Mouse (Mus musculus) CH12.LX (cell line): ENCODE data around the gene Exoc6b. TPM values are rescaled to one million over a fixed set of nuclear protein-coding genes. Genes with fewer than 3 reads are reported as not detected.

Experiments
- DNase-seq: peaks from one replicate; pipeline ENCODE4 v3.0.0-alpha.2; 2013; ENCODE audit errors: extremely low read depth
- H3K27ac ChIP-seq: 2 replicates; pipeline ENCODE4 v1.5.1; 2012; ENCODE audit warnings: low read depth, mild to moderate bottlenecking, control low read depth, moderate library complexity; ENCODE audit not compliant: insufficient read depth
- H3K27me3 ChIP-seq: replicated peaks from 2 replicates; pipeline ENCODE3; 2012; ENCODE audit warnings: inconsistent platforms
- H3K36me3 ChIP-seq, 2 experiments: replicated peaks in 1 of 2; 2 replicates each; pipeline versions ENCODE3 to v1.6.1; 2012; ENCODE audit warnings: inconsistent platforms in 1 of 2, low read length in 1 of 2, mild to moderate bottlenecking in 1 of 2, mixed read lengths in 1 of 2, moderate library complexity in 1 of 2; ENCODE audit not compliant: control insufficient read depth in 1 of 2, insufficient read depth in 1 of 2
- H3K4me1 ChIP-seq, 2 experiments: 2 replicates each; pipeline ENCODE4 v1.6.1; 2012; ENCODE audit warnings: inconsistent platforms in 1 of 2, moderate library complexity in 1 of 2; ENCODE audit not compliant: insufficient read depth in 2 of 2, control insufficient read depth in 1 of 2
- H3K4me2 ChIP-seq: 2 replicates; pipeline ENCODE4 v1.6.1; 2012; ENCODE audit warnings: low read depth, mild to moderate bottlenecking, control low read depth; ENCODE audit not compliant: poor library complexity, insufficient read depth, severe bottlenecking
- H3K4me3 ChIP-seq, 3 experiments: fragments of 150-350 bp in 1 of 3; sonication (generic) in 1 of 3; replicated peaks in 1 of 3; 2 replicates each; pipeline versions ENCODE3 to v1.5.1; 2011 to 2012; ENCODE audit warnings: low read depth in 2 of 3, low read length in 2 of 3, mild to moderate bottlenecking in 2 of 3, moderate library complexity in 2 of 3, control low read depth in 1 of 3, improper control_type of control experiment in 1 of 3, inconsistent platforms in 1 of 3, mixed read lengths in 1 of 3; ENCODE audit not compliant: poor library complexity in 1 of 3
- H3K79me2 ChIP-seq: replicated peaks from 2 replicates; pipeline ENCODE4 v1.6.1; 2012; ENCODE audit warnings: mild to moderate bottlenecking, moderate library complexity; ENCODE audit not compliant: control insufficient read depth, poor library complexity, insufficient read depth, severe bottlenecking; ENCODE audit errors: extremely low read depth
- H3K9ac ChIP-seq: 2 replicates; pipeline ENCODE4 v1.6.1; 2012; ENCODE audit warnings: low read depth, mild to moderate bottlenecking, control low read depth, moderate library complexity; ENCODE audit not compliant: insufficient read depth
- H3K9me3 ChIP-seq: replicated peaks from 2 replicates; pipeline ENCODE3; 2012; ENCODE audit warnings: low read length, inconsistent platforms, mixed read lengths
- CHD1 ChIP-seq: IDR thresholded peaks from 2 replicates; pipeline ENCODE4 v1.6.1; 2012; ENCODE audit warnings: low read depth, low read length, improper control_type of control experiment, inconsistent platforms
- CHD2 ChIP-seq: IDR thresholded peaks from 2 replicates; pipeline ENCODE4 v1.6.1; 2011; ENCODE audit warnings: low read length, improper control_type of control experiment
- CTCF ChIP-seq, 2 experiments: IDR thresholded peaks in 1 of 2; conservative IDR thresholded peaks in 1 of 2; 2 replicates each; pipeline ENCODE4 v1.5.1; 2011 to 2012; ENCODE audit warnings: low read depth in 2 of 2, low read length in 2 of 2, improper control_type of control experiment in 1 of 2, inconsistent platforms in 1 of 2, mild to moderate bottlenecking in 1 of 2, moderate library complexity in 1 of 2
- E2F4 ChIP-seq: IDR thresholded peaks from 2 replicates; pipeline ENCODE4 v1.6.1; 2011; ENCODE audit warnings: low read depth, low read length, improper control_type of control experiment; ENCODE audit not compliant: insufficient replicate concordance
- EP300 ChIP-seq: IDR thresholded peaks from 2 replicates; pipeline ENCODE4 v1.6.1; 2011; ENCODE audit warnings: low read length, improper control_type of control experiment
- GABPA ChIP-seq: IDR thresholded peaks from 2 replicates; pipeline ENCODE4 v1.6.1; 2012; ENCODE audit warnings: low read depth, low read length, improper control_type of control experiment, inconsistent platforms; ENCODE audit not compliant: insufficient replicate concordance
- IRF4 ChIP-seq: IDR thresholded peaks from 2 replicates; pipeline ENCODE4 v1.6.1; 2014; ENCODE audit warnings: low read depth, mild to moderate bottlenecking, inconsistent platforms, low read length, improper control_type of control experiment
- JUN ChIP-seq: IDR thresholded peaks from 2 replicates; pipeline ENCODE4 v1.6.1; 2011; ENCODE audit warnings: low read depth, mild to moderate bottlenecking, low read length, improper control_type of control experiment, moderate library complexity; ENCODE audit not compliant: insufficient read depth
- KAT2A ChIP-seq: IDR thresholded peaks from 2 replicates; pipeline ENCODE4 v1.6.1; 2012; ENCODE audit warnings: low read length, improper control_type of control experiment, inconsistent platforms; ENCODE audit not compliant: insufficient replicate concordance
- MAX ChIP-seq: IDR thresholded peaks from 2 replicates; pipeline ENCODE4 v1.6.1; 2011; ENCODE audit warnings: low read length, improper control_type of control experiment
- MAZ ChIP-seq: IDR thresholded peaks from 2 replicates; pipeline ENCODE4 v1.6.1; 2012; ENCODE audit warnings: low read depth, mild to moderate bottlenecking, inconsistent platforms, low read length, improper control_type of control experiment, moderate library complexity
- NELFE ChIP-seq: IDR thresholded peaks from 2 replicates; pipeline ENCODE4 v1.6.1; 2011; ENCODE audit warnings: low read depth, low read length, improper control_type of control experiment
- POLR2AphosphoS2 ChIP-seq: IDR thresholded peaks from 2 replicates; pipeline ENCODE4 v1.6.1; 2011; ENCODE audit warnings: low read depth, low read length, improper control_type of control experiment
- RCOR1 ChIP-seq: conservative IDR thresholded peaks from 2 replicates; pipeline ENCODE4 v1.6.1; 2012; ENCODE audit warnings: low read depth, mild to moderate bottlenecking, inconsistent platforms, low read length, improper control_type of control experiment
- SIN3A ChIP-seq: IDR thresholded peaks from 2 replicates; pipeline ENCODE4 v1.6.1; 2012; ENCODE audit warnings: low read length, improper control_type of control experiment, inconsistent platforms
- TBP ChIP-seq: conservative IDR thresholded peaks from 2 replicates; pipeline ENCODE4 v1.6.1; 2011; ENCODE audit warnings: low read depth, low read length, improper control_type of control experiment
- TCF12 ChIP-seq: IDR thresholded peaks from 2 replicates; pipeline ENCODE4 v1.6.1; 2014; ENCODE audit warnings: low read depth, mild to moderate bottlenecking, inconsistent platforms, low read length, improper control_type of control experiment
- ZC3H11A ChIP-seq: IDR thresholded peaks from 2 replicates; pipeline ENCODE4 v1.6.1; 2012; ENCODE audit warnings: low read depth, mild to moderate bottlenecking, inconsistent platforms, low read length, improper control_type of control experiment
- ZKSCAN1 ChIP-seq: IDR thresholded peaks from 2 replicates; pipeline ENCODE4 v1.6.1; 2012; ENCODE audit warnings: low read depth, inconsistent platforms, low read length, improper control_type of control experiment, borderline replicate concordance
- ZMIZ1 ChIP-seq: IDR thresholded peaks from 2 replicates; pipeline ENCODE4 v1.6.1; 2012; ENCODE audit warnings: low read depth, mild to moderate bottlenecking, inconsistent platforms, low read length, improper control_type of control experiment
- ZNF384 ChIP-seq: IDR thresholded peaks from 2 replicates; pipeline ENCODE4 v1.6.1; 2012; ENCODE audit warnings: low read depth, low read length, improper control_type of control experiment, inconsistent platforms
- dilution Hi-C: fragments of 300-500 bp; cut with MboI; formaldehyde crosslinking; loops from 2 replicates; pipeline ENCODE4 v1.14.3; 2020; ENCODE audit warnings: low sequenced_read_pairs; ENCODE audit not compliant: extremely low pct_unique_long_range_greater_than_20kb, extremely low pct_ligation_motif_present
- in situ Hi-C: fragments of 300-500 bp; cut with MboI; formaldehyde crosslinking; loops from 3 replicates; pipeline ENCODE4 v1.14.3; 2019; ENCODE audit warnings: low sequenced_read_pairs, low pct_ligation_motif_present, low pct_unique_long_range_greater_than_20kb, mixed read lengths
- polyA plus RNA-seq: library from polyadenylated mRNA; unstranded; fragments of >175 nt; gene quantifications from 2 replicates; pipeline ENCODE4 v1.2.1, GENCODE M21; 2012; ENCODE audit warnings: low read depth; ENCODE audit not compliant: insufficient read length
- total RNA-seq, 2 experiments: library from RNA; depleted of rRNA; stranded (reverse); fragments of 300-350 nt in 1 of 2; fragments of >200 nt in 1 of 2; gene quantifications; 2 replicates each; pipeline ENCODE4 v1.2.3; 2012 to 2014

Exoc6b gene
- total and polyA plus RNA-seq, 3 experiments = 1.7 to 5.2 (median 3.5) TPM

DNA sequence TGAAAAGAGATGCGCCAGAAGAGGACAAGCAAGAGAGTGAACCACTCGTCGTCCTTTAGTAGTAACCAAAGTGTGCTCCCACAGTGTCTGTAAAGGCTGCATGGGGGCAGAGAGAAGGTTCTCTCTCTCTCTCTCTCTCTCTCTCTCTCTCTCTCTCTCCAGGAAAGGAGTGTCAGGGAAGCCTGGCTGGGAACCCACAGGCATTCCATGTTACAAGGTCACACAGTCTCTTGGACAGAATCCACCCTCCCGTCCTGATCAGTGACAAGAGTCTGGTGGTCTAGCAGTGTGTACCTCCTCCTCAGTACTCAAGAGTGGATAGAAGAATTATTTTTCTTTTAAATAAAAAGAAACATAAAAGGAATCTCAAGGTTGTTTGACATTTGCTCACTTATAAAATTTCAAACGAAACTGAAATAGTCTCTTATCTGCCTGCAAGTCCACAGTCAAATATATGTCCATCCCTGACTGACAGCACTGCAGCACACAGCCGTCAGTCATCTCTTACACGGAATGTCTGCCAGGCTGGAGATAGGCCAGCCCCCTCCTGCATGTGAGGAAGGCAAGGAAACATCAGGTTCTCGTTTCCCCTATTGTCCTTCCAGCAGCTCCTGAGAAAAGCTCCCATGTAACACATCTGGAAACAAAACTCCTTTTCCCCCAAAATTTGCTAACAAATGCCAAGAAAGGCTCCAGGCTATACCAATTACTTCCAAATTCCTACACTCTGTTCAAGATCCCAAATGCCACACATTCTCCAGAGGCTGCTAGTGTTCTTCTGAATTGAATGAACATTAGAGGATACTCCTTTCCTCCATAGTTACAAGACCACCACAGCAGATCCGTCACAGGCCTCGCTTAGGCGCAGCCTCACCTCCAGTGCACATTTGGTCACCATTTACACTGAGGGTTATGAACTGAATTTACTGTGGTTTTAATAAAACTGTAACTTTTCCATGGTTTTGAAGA lies 136.1 kb downstream of the Exoc6b start:
- Histone ChIP-seq H3K27me3 (no peaks in the 10 kb centered on the region), H3K36me3 (no peaks in the 10 kb centered on the region), H3K27ac (no peak overlapping the region), H3K4me1 (no peaks in the 10 kb centered on the region), H3K9me3 (no peaks in the 10 kb centered on the region), H3K9ac (no peak overlapping the region), H3K4me3 (no peak overlapping the region), H3K79me2 (no peaks in the 10 kb centered on the region), H3K4me2 (no peak overlapping the region)
- dilution Hi-C loops = no loop called here
- in situ Hi-C loops = no loop called here
- no peak for DNase-seq
- TF ChIP-seq CHD1 = no peak
- TF ChIP-seq GABPA = no peak
- TF ChIP-seq CTCF (conservative IDR thresholded peaks at IDR 0.05 in 1 of 2, IDR thresholded peaks at IDR 0.05 in 1 of 2; ENCODE audit: low read depth in 2 of 2, low read length in 2 of 2) = no peak
- no peak for TF ChIP-seq MAX
- TF ChIP-seq KAT2A = no peak
- no peak for TF ChIP-seq TBP
- TF ChIP-seq SIN3A = no peak
- TF ChIP-seq ZNF384 = no peak
- no peak for TF ChIP-seq POLR2AphosphoS2
- TF ChIP-seq E2F4 = no peak
- no peak for TF ChIP-seq ZC3H11A
- TF ChIP-seq IRF4 = no peak
- no peak for TF ChIP-seq NELFE
- no peak for TF ChIP-seq ZMIZ1
- TF ChIP-seq EP300 = no peak
- TF ChIP-seq, all 38 proteins: peak for 0

DNA sequence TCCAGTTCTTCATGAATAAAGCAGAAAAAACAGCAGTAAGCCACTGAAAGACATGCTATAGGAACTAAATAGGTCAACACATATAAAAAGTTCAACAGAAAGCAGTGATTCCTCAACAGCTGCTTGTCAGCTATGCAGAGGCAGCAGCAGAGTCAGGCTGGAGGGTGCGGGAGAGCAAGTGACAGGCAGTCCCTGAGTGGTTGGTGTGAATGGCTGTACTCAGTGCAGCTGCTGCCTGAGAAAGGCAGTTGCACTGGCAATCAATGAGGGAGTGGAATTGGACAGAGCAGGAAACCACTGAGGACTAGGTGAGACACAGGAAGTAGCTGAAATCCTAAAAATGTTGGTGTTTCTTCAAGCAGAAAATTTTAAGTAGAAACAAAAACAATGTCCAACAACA lies 138.3 kb downstream of the Exoc6b start:
- H3K36me3 ChIP-seq = no peaks in the 10 kb centered on the region
- no peak for DNase-seq
- dilution Hi-C loops = no loop called here
- no peaks in the 10 kb centered on the region for H3K79me2 ChIP-seq
- H3K9ac ChIP-seq = no peak overlapping the region
- H3K4me1 ChIP-seq = no peaks in the 10 kb centered on the region
- H3K4me3 ChIP-seq = no peak overlapping the region
- H3K4me2 ChIP-seq = no peak overlapping the region
- H3K27ac ChIP-seq = no peak overlapping the region
- TF ChIP-seq CHD2 (no peak), ZKSCAN1 (no peak), TBP (no peak), EP300 (no peak), MAZ (no peak), TCF12 (no peak), JUN (no peak), GABPA (no peak), RCOR1 (no peak), SIN3A (no peak)
- TF ChIP-seq, all 38 proteins: peak for 0
- Histone ChIP-seq H3K27me3 (no peaks in the 10 kb centered on the region), H3K9me3 (no peaks in the 10 kb centered on the region)
- in situ Hi-C loops = no loop called here
